Mouse (Mus musculus): Measurements from ENCODE around the gene Zfp358. TPM values are rescaled to one million over a fixed set of nuclear protein-coding genes. Genes with fewer than 3 reads are reported as not detected.

The Zfp358 gene
- polyA plus RNA-seq, 1 experiment = 40.0 TPM

- no peak for TF ChIP-seq CTCF (IDR thresholded peaks at IDR 0.05; ENCODE audit: extremely low read depth, insufficient read length, insufficient replicate concordance, low read depth, low read length)
- TF ChIP-seq POLR2A (IDR thresholded peaks at IDR 0.05; ENCODE audit: low read depth, low read length) = no peak
These were observed 5.6 kb downstream of the Zfp358 start for GRCm38 (mm10) chr8:3498583-3498982.

GRCm38 (mm10) chr8:3499751-3500150, 6.8 kb downstream of the Zfp358 start:
- TF ChIP-seq POLR2A (IDR thresholded peaks at IDR 0.05; ENCODE audit: low read depth, low read length) (no peak), CTCF (IDR thresholded peaks at IDR 0.05; ENCODE audit: extremely low read depth, insufficient read length, insufficient replicate concordance, low read depth, low read length) (no peak)
- peaks cover 3% of the 10 kb centered on the region for H3K36me3 ChIP-seq (ENCODE audit: control insufficient read depth, insufficient read depth, low read length)
- peaks cover 10% of the 10 kb centered on the region; the same call in 1 of the 2 replicates for H3K4me1 ChIP-seq (ENCODE audit: control insufficient read depth, insufficient read depth, insufficient read length, low read length)
- 3% methylated on average over 8 of the region's 8 CpGs for whole genome bisulfite sequencing
- no peaks in the 10 kb centered on the region for H3K27me3 ChIP-seq (ENCODE audit: control insufficient read depth, insufficient read depth, low read length)
- H3K4me3 ChIP-seq (ENCODE audit: low read depth, low read length) = peak overlapping the region; percentile 81
- H3K27ac ChIP-seq (ENCODE audit: insufficient read depth, low read depth, low read length) = peak overlapping the region; percentile 64

More at GRCm38 (mm10) chr8:3498583-3498982, 5.6 kb downstream of the Zfp358 start:
- no peak overlapping the region for H3K27ac ChIP-seq (ENCODE audit: insufficient read depth, low read depth, low read length)
- peaks cover 3% of the 10 kb centered on the region for H3K36me3 ChIP-seq (ENCODE audit: control insufficient read depth, insufficient read depth, low read length)
- 89% methylated on average over 3 of the region's 3 CpGs for WGBS
- no peak overlapping the region for H3K4me3 ChIP-seq (ENCODE audit: low read depth, low read length)
- H3K27me3 ChIP-seq (ENCODE audit: control insufficient read depth, insufficient read depth, low read length) = no peaks in the 10 kb centered on the region
- H3K4me1 ChIP-seq (ENCODE audit: control insufficient read depth, insufficient read depth, insufficient read length, low read length) = peaks cover 7% of the 10 kb centered on the region; the same call in 1 of the 2 replicates

GRCm38 (mm10) chr8:3500235-3501090, 7.5 kb downstream of the Zfp358 start, which contains the start of gene Mcoln1:
Gene Mcoln1, plus strand, starts transcription at chr8:3500457.
- H3K4me3 ChIP-seq (ENCODE audit: low read depth, low read length) = peak within 1 kb of the TSS; percentile 81
- under 1% methylated on average over 70 of the region's 70 CpGs for WGBS
- TF ChIP-seq CTCF (IDR thresholded peaks at IDR 0.05; ENCODE audit: extremely low read depth, insufficient read length, insufficient replicate concordance, low read depth, low read length) (no peak), POLR2A (IDR thresholded peaks at IDR 0.05; ENCODE audit: low read depth, low read length) (peak; percentile 71; the same call in 1 of the 2 replicates)
- peak within 1 kb of the TSS; percentile 64 for H3K27ac ChIP-seq (ENCODE audit: insufficient read depth, low read depth, low read length)
- H3K36me3 ChIP-seq (ENCODE audit: control insufficient read depth, insufficient read depth, low read length) = peaks cover 3% of the 10 kb centered on the region
- H3K4me1 ChIP-seq (ENCODE audit: control insufficient read depth, insufficient read depth, insufficient read length, low read length) = peaks cover 10% of the 10 kb centered on the region; the same call in 1 of the 2 replicates
- H3K27me3 ChIP-seq (ENCODE audit: control insufficient read depth, insufficient read depth, low read length) = no peaks in the 10 kb centered on the region

GRCm38 (mm10) chr8:3502217-3502616, 9.3 kb downstream of the Zfp358 start:
- Histone ChIP-seq H3K4me3 (ENCODE audit: low read depth, low read length) (no peak overlapping the region), H3K27me3 (ENCODE audit: control insufficient read depth, insufficient read depth, low read length) (no peaks in the 10 kb centered on the region), H3K27ac (ENCODE audit: insufficient read depth, low read depth, low read length) (no peak overlapping the region), H3K4me1 (ENCODE audit: control insufficient read depth, insufficient read depth, insufficient read length, low read length) (peaks cover 10% of the 10 kb centered on the region; the same call in 1 of the 2 replicates), H3K36me3 (ENCODE audit: control insufficient read depth, insufficient read depth, low read length) (peaks cover 8% of the 10 kb centered on the region; the same call in 1 of the 2 replicates)
- no peak for TF ChIP-seq POLR2A (IDR thresholded peaks at IDR 0.05; ENCODE audit: low read depth, low read length)
- no peak for TF ChIP-seq CTCF (IDR thresholded peaks at IDR 0.05; ENCODE audit: extremely low read depth, insufficient read length, insufficient replicate concordance, low read depth, low read length)
- WGBS = 49% methylated on average over 4 of the region's 4 CpGs

- H3K4me1 ChIP-seq (ENCODE audit: control insufficient read depth, insufficient read depth, insufficient read length, low read length) = peaks cover 12% of the 10 kb centered on the region; the same call in 1 of the 2 replicates
- H3K4me3 ChIP-seq (ENCODE audit: low read depth, low read length) = no peak overlapping the region
- H3K27me3 ChIP-seq (ENCODE audit: control insufficient read depth, insufficient read depth, low read length) = no peaks in the 10 kb centered on the region
- H3K36me3 ChIP-seq (ENCODE audit: control insufficient read depth, insufficient read depth, low read length) = peaks cover 16% of the 10 kb centered on the region; the same call in 1 of the 2 replicates
- peak overlapping the region; percentile 74 for H3K27ac ChIP-seq (ENCODE audit: insufficient read depth, low read depth, low read length)
- WGBS = 79% methylated on average over 6 of the region's 6 CpGs
- TF ChIP-seq POLR2A (IDR thresholded peaks at IDR 0.05; ENCODE audit: low read depth, low read length) (no peak), CTCF (IDR thresholded peaks at IDR 0.05; ENCODE audit: extremely low read depth, insufficient read length, insufficient replicate concordance, low read depth, low read length) (no peak)
These were observed 15.2 kb downstream of the Zfp358 start for GRCm38 (mm10) chr8:3507979-3508754.

- Histone ChIP-seq H3K27ac (ENCODE audit: insufficient read depth, low read depth, low read length) (no peak overlapping the region), H3K4me3 (ENCODE audit: low read depth, low read length) (peak overlapping the region; percentile 75), H3K36me3 (ENCODE audit: control insufficient read depth, insufficient read depth, low read length) (no peaks in the 10 kb centered on the region; the same call in 1 of the 2 replicates), H3K4me1 (ENCODE audit: control insufficient read depth, insufficient read depth, insufficient read length, low read length) (peaks cover 6% of the 10 kb centered on the region), H3K27me3 (ENCODE audit: control insufficient read depth, insufficient read depth, low read length) (no peaks in the 10 kb centered on the region)
- WGBS = 35% methylated on average over 13 of the region's 13 CpGs
- no peak for TF ChIP-seq CTCF (IDR thresholded peaks at IDR 0.05; ENCODE audit: extremely low read depth, insufficient read length, insufficient replicate concordance, low read depth, low read length)
These were observed 21.8 kb downstream of the Zfp358 start for GRCm38 (mm10) chr8:3514681-3515247.
